Mouse (Mus musculus) cerebellum, adult 2 months (tissue): Measurements from ENCODE around the gene Wdr46.
"Not testable (repeated sequence)": the region's sequence is repeated elsewhere in the genome, so short reads cannot be mapped to it uniquely, and the experiment has no call there.

Experiments used
- CTCF ChIP-seq: fragments of 200-500 bp; IDR thresholded peaks from 2 replicates; pipeline ENCODE4 v1.5.1; 2011; ENCODE audit warnings: low read depth, mild to moderate bottlenecking, control low read depth, low read length, moderate library complexity, borderline replicate concordance; ENCODE audit not compliant: insufficient read depth
- POLR2A ChIP-seq: fragments of 200-500 bp; IDR thresholded peaks from 2 replicates; pipeline ENCODE4 v1.6.1; 2011; ENCODE audit warnings: low read length, control low read depth, borderline replicate concordance; ENCODE audit not compliant: insufficient read depth

DNA sequence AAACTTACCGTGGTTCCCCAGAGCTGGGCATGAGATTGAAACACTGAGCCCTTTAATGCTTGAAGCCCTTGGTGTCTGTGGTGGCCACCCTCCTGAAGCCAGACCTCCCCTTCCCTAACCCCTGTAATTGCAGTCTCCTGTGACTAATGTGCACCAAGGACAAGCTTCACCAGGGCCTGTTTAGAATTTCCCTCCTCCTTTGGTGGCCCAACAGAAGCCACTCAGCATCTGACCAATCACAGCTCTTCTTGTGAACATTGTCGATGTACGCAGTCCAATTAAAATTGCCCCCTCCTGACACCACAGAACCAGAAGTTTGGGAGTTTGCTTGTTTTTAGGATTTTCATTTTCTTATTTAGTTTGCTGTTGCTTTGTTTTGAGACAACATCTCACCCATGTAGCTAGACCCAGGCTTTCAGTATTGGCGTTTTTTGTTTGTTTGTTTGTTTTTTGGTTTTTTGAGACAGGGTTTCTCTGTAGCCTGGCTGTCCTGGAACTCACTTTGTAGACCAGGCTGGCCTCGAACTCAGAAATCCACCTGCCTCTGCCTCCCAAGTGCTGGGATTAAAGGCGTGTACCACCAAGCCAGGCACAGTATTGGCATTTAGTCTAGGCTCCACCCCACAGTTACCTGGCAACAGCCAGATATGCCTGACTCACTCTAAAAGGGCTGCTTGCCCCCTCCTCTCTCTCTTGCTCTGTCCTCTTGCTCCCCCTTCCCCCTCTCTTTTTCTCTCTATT lies 36.4 kb upstream of the Wdr46 start:
- not testable (repeated sequence) for TF ChIP-seq POLR2A, CTCF
